Mouse (Mus musculus) embryo, embryonic 10 days (tissue): ENCODE measurements around the gene Tas2r131.
"Not testable (repeated sequence)": the region's sequence is repeated elsewhere in the genome, so short reads cannot be mapped to it uniquely, and the experiment has no call there.

Source experiments
- DNase-seq: peaks from one replicate; pipeline ENCODE4 v3.0.0-alpha.2; 2015; ENCODE audit warnings: low spot score

Gene Tas2r131

DNA sequence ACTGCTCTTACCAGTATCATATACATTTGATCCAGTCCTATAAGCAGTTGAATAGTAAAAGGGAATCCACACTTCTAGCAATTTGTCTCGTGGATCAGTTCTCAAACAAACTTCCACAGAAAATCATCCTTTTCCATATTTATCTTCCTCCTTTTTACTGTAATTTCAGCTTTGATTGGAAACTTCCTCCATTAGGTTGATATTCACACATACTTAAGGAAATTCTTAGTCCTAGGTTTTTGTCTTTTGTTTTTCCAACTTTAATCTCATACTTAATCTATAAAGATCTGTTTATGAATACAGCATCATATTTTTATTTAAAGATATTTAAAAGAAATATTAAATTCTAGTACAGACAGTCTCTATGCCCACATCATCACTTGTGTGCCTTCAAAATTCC lies at the start of gene Tas2r131:
Gene Tas2r131 (minus strand): TSS at position 101 of the 400 bp plus-strand sequence.
- DNase-seq: no peak

DNA sequence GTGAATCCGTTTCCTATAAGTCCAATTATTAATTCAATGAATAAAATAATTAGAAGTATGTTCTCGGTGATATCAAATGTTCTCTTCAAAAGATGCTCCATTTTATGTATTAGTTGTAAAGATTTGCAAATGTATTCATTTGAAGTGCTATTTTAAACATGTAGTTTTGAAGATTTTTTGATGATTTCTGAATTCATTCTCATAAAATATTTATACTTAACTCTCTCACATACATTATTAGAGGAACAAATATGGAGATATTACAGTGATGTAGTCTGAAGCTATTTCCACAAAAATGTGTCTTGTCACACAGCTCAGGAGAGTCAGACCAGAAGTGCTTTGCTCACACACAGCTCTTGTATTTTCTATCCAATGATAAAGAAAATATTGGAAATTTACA lies 23.1 kb upstream of the Tas2r131 start, which contains the start of gene Tas2r109:
Gene Tas2r109 (minus strand): TSS at position 101 of the 400 bp plus-strand sequence.
- no peak for DNase-seq

DNA sequence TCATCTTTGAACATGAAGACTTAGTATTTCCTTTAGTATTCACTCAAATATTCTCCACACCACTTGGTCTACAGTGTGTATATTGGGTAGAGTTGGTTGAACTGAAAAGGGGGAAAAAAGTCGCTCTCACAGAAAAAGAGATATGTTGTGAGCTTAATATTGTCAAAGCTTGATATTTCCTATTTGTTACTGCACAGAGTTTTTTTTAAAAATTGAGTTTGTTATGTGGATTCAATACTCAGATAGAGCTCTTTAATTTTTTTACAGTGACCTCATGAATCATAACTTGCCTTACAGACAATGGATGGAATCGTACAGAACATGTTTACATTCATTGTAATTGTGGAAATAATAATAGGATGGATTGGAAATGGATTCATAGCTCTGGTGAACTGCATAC lies 6.9 kb downstream of the Tas2r131 start, which contains the start of gene Tas2r129:
Gene Tas2r129 (plus strand): TSS at position 301 of the 400 bp plus-strand sequence.
- DNase-seq: no peak

DNA sequence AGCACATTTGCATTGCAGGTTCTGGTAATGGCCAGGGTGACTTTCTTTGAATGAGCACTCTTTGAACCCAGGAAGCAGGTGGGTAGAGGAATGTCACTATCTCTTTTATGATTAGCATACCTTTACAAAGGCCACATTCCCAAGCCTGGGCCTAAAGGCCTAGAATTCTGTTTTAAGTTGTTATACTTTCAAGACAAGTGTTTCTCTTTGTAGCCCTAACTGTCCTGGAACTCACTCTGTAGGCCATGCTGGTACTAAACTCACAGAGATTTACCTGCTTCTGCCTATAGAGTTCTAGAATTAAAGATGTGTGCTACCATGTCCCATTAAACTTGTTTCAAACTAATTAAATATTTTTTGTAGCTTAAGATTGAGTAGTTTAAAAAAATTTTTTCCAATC lies 16.3 kb downstream of the Tas2r131 start:
- not testable (repeated sequence) for DNase-seq

DNA sequence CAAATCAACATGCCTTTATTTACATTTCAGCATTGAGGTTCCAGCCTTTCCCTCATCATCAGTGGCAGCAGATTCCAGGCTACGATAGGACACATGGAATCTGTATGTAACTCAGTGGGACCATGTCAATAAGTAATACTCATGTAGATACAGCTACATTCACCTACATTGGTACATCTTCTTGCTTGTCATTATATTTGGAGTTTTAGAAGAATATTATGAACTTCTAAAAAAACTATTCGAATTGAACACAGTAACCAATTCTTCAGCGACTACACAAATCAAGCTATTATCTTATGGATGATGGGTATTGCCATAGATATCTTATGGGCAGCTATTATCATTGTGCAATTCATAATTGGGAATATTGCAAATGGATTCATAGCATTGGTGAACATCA lies 48.4 kb downstream of the Tas2r131 start, which contains the start of gene Tas2r125:
Gene Tas2r125 (plus strand): TSS at position 301 of the 400 bp plus-strand sequence.
- DNase-seq: no peak
